Mouse (Mus musculus): ENCODE results near the gene Atp6v0a4. TPM values are rescaled to one million over a fixed set of nuclear protein-coding genes. Genes with fewer than 3 reads are reported as not detected.

Gene Atp6v0a4
- polyA plus RNA-seq, 1 experiment from 2014 or later = 0.25 TPM

GRCm38 (mm10) chr6:38021406-38021805 is 103.0 kb downstream of the Atp6v0a4 start:
- Histone ChIP-seq H3K27me3 (replicated peaks) (no peaks in the 10 kb centered on the region), H3K36me3 (replicated peaks) (no peaks in the 10 kb centered on the region), H3K27ac (no peak overlapping the region), H3K4me2 (no peak overlapping the region), H3K4me3 (no peak overlapping the region), H3K9me3 (no peaks in the 10 kb centered on the region), H3K4me1 (no peaks in the 10 kb centered on the region), H3K9ac (no peak overlapping the region)
- 90% methylated on average over 7 of the region's 7 CpGs for WGBS
- no peak for ATAC-seq (replicated peaks)

DNA sequence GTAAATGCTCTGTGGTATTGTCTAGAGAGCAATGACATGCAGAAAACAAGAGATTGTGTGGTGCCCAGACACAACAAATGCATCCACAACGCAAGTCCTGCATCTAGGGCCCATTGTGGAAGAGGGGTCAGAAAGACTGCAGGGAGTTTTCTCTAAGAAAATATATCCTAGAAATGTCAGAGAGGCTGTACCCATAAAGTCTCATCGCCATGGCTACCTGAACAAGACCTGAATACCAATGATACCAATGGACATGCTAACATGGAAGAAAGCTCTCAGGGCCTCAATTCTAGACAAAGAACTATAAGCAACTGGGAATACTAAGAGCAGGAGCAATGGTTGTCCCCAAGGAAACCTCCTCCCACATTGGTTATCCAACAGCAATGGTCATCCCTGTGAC is 111.6 kb downstream of the Atp6v0a4 start:
- Histone ChIP-seq H3K36me3 (replicated peaks) (no peaks in the 10 kb centered on the region), H3K27me3 (replicated peaks) (no peaks in the 10 kb centered on the region), H3K4me1 (0 out of 2 replicates have a peak, but pooled peaks cover 4% of the 10 kb centered on the region), H3K4me3 (no peak overlapping the region), H3K9me3 (no peaks in the 10 kb centered on the region), H3K4me2 (no peak overlapping the region), H3K9ac (no peak overlapping the region), H3K27ac (no peak overlapping the region)
- no peak for ATAC-seq (replicated peaks)
- 70% methylated on average over 2 of the region's 2 CpGs for WGBS

- ATAC-seq (replicated peaks) = peak; percentile 52
- Histone ChIP-seq H3K27ac (no peak overlapping the region), H3K9ac (no peak overlapping the region), H3K4me1 (0 out of 2 replicates have a peak, but pooled peaks cover under 1% of the 10 kb centered on the region), H3K36me3 (replicated peaks) (no peaks in the 10 kb centered on the region), H3K9me3 (no peaks in the 10 kb centered on the region), H3K4me3 (no peak overlapping the region), H3K4me2 (no peak overlapping the region), H3K27me3 (replicated peaks) (no peaks in the 10 kb centered on the region)
- WGBS = 6% methylated on average over 6 of the region's 6 CpGs
Measured at GRCm38 (mm10) chr6:38007459-38007858, 116.9 kb downstream of the Atp6v0a4 start.

Other genes with a start within 250 kb of the Atp6v0a4 start
- gene Svopl, start 77.6 kb downstream of the Atp6v0a4 start, polyA plus RNA-seq (2015; fragmentation: Nextera tagmentation; extraction: Ambion mirVana) = 0.97 and 0.98 TPM in 2 replicates
- gene Tmem213, start 15.3 kb downstream of the Atp6v0a4 start, polyA plus RNA-seq (2015; fragmentation: Nextera tagmentation; extraction: Ambion mirVana) = not detected in 2 replicates
- gene D630045J12Rik, start 129.4 kb upstream of the Atp6v0a4 start, polyA plus RNA-seq (2015; fragmentation: Nextera tagmentation; extraction: Ambion mirVana) = 19.7 and 21.0 TPM in 2 replicates
- gene Zc3hav1l, start 174.7 kb upstream of the Atp6v0a4 start, polyA plus RNA-seq (2015; fragmentation: Nextera tagmentation; extraction: Ambion mirVana) = 8.2 and 9.1 TPM in 2 replicates
- gene Zc3hav1, start 230.0 kb upstream of the Atp6v0a4 start, polyA plus RNA-seq (2015; fragmentation: Nextera tagmentation; extraction: Ambion mirVana) = 1.6 and 1.7 TPM in 2 replicates

Data from midbrain, embryonic 15.5 days (tissue).